Comparison of ENCODE assay signal across 16 mouse cellular contexts in genomic region chr3:107571205-107571604, GRCm38 (mm10). TPM values are rescaled to one million over a fixed set of nuclear protein-coding genes. Genes with fewer than 3 reads are reported as not detected.
DNase-seq lines count a peak whose midpoint lies in the region; ATAC-seq and TF ChIP-seq lines count a peak whose summit lies in the region.
"Had no signal": no experiment of that assay in that cellular context is flagged by ENCODE, and none has a peak within 500 bp of the region (broad histone marks: within the 10 kb centered on the region; RNA-seq: fewer than 3 reads in every experiment).

No protein-coding gene starts in this region.

- peaks cover 12% of the 10 kb centered on the region for H3K4me1 ChIP-seq in heart, postnatal 0 days (ENCODE audit: control insufficient read depth, insufficient read depth)
- peaks cover 33% of the 10 kb centered on the region for H3K4me1 ChIP-seq in heart, embryonic 10.5 days
- no peaks in the 10 kb centered on the region for H3K4me1 ChIP-seq in lung, postnatal 0 days (ENCODE audit: insufficient read depth, low read depth, low read length)
- H3K4me1 ChIP-seq: liver, embryonic 15.5 days; midbrain, embryonic 10.5 days; neural tube, embryonic 13.5 days had no signal

- ATAC-seq in heart, postnatal 0 days (ENCODE audit: insufficient read depth, low read depth): no peak
- no peak for ATAC-seq in lung, postnatal 0 days
- 0 out of 2 replicates have a peak, but pooled peaks have one; percentile 47 for ATAC-seq in megakaryocyte-erythroid progenitor cell, adult 5-6 weeks (replicated peaks; ENCODE audit: low FRiP score, low TSS enrichment, poor library complexity, severe bottlenecking)

- WGBS in heart, postnatal 0 days: 53% methylated on average over 2 of the region's 2 CpGs
- 50% methylated on average over 2 of the region's 2 CpGs for WGBS in heart, embryonic 10.5 days
- WGBS in lung, postnatal 0 days: 47% methylated on average over 2 of the region's 2 CpGs

- DNase-seq in heart, postnatal 0 days (ENCODE audit: low spot score): no peak
- no peak for DNase-seq in heart, embryonic 10.5 days (ENCODE audit: low spot score)
- no peak for DNase-seq in lung, postnatal 0 days (ENCODE audit: low spot score)
- DNase-seq in lung, postnatal 25 days (ENCODE audit: low spot score): no peak
- peak; percentile 36 for DNase-seq in MEL-GATA-1-ER (ENCODE audit: extremely low read depth, low read depth)
- no peak for DNase-seq in spleen, adult 12 weeks (ENCODE audit: low spot score)
- DNase-seq in ovary, adult 18-20 months (ENCODE audit: low spot score): no peak
- DNase-seq: adrenal gland, adult 8-10 months; heart, adult 11 months had no signal

- no peak overlapping the region for H3K4me2 ChIP-seq in heart, postnatal 0 days (ENCODE audit: low read depth, low read length)
- no peak overlapping the region for H3K4me2 ChIP-seq in lung, postnatal 0 days (replicated peaks; ENCODE audit: low read depth, low read length)
- H3K4me2 ChIP-seq: liver, embryonic 15.5 days; neural tube, embryonic 13.5 days had no signal

- H3K27ac ChIP-seq in heart, postnatal 0 days (ENCODE audit: low read depth): no peak overlapping the region
- H3K27ac ChIP-seq in heart, embryonic 10.5 days: no peak overlapping the region
- no peak overlapping the region for H3K27ac ChIP-seq in lung, postnatal 0 days (ENCODE audit: low read length)
- H3K27ac ChIP-seq: liver, embryonic 15.5 days; midbrain, embryonic 10.5 days; neural tube, embryonic 13.5 days had no signal

- no peaks in the 10 kb centered on the region for H3K36me3 ChIP-seq in heart, postnatal 0 days (replicated peaks; ENCODE audit: control insufficient read depth, insufficient read depth, low read length)
- no peaks in the 10 kb centered on the region for H3K36me3 ChIP-seq in heart, embryonic 10.5 days
- H3K36me3 ChIP-seq in lung, postnatal 0 days (ENCODE audit: insufficient read depth, low read length): no peaks in the 10 kb centered on the region
- H3K36me3 ChIP-seq: liver, embryonic 15.5 days; midbrain, embryonic 10.5 days; neural tube, embryonic 13.5 days had no signal

- no peak overlapping the region for H3K4me3 ChIP-seq in heart, postnatal 0 days (ENCODE audit: low read depth, low read length)
- H3K4me3 ChIP-seq in heart, embryonic 10.5 days: no peak overlapping the region
- H3K4me3 ChIP-seq in lung, postnatal 0 days (ENCODE audit: low read depth, low read length): no peak overlapping the region
- H3K4me3 ChIP-seq: liver, embryonic 15.5 days; midbrain, embryonic 10.5 days; neural tube, embryonic 13.5 days had no signal

- TF ChIP-seq CTCF in heart, postnatal 0 days (IDR thresholded peaks at IDR 0.05; ENCODE audit: low read depth): peak; percentile 44
- TF ChIP-seq CTCF in lung, postnatal 0 days (IDR thresholded peaks at IDR 0.05): peak; percentile 58

- H3K9me3 ChIP-seq in heart, postnatal 0 days (replicated peaks; ENCODE audit: control insufficient read depth, low read length): no peaks in the 10 kb centered on the region
- no peaks in the 10 kb centered on the region for H3K9me3 ChIP-seq in heart, embryonic 10.5 days
- no peaks in the 10 kb centered on the region for H3K9me3 ChIP-seq in lung, postnatal 0 days (ENCODE audit: low read length)
- H3K9me3 ChIP-seq: liver, embryonic 15.5 days; midbrain, embryonic 10.5 days; neural tube, embryonic 13.5 days had no signal

- no peaks in the 10 kb centered on the region for H3K27me3 ChIP-seq in heart, postnatal 0 days (ENCODE audit: control insufficient read depth, insufficient read depth, low read length)
- peaks cover 27% of the 10 kb centered on the region for H3K27me3 ChIP-seq in heart, embryonic 10.5 days (ENCODE audit: insufficient read depth, poor library complexity, severe bottlenecking)
- H3K27me3 ChIP-seq in lung, postnatal 0 days (replicated peaks; ENCODE audit: insufficient read depth, low read length): no peaks in the 10 kb centered on the region

- TF ChIP-seq EP300 in heart, postnatal 0 days (IDR thresholded peaks at IDR 0.05; ENCODE audit: low read depth): no peak
- TF ChIP-seq EP300 in lung, postnatal 0 days (IDR thresholded peaks at IDR 0.05): no peak

- no peak overlapping the region for H3K9ac ChIP-seq in heart, postnatal 0 days (replicated peaks; ENCODE audit: low read depth, low read length)
- no peak overlapping the region for H3K9ac ChIP-seq in lung, postnatal 0 days (replicated peaks; ENCODE audit: low read depth)
- H3K9ac ChIP-seq: liver, embryonic 15.5 days; neural tube, embryonic 13.5 days had no signal

RNA-seq across cellular contexts. Expression of gene Ubl4b, which starts 16.3 kb away (rescaled TPM):
- not detected in 2 replicates for total RNA-seq in heart, postnatal 0 days (2014; rRNA removed; ENCODE audit: low replicate concordance)
- not detected in 2 replicates for polyA plus RNA-seq in heart, postnatal 0 days (2015; fragmentation: Nextera tagmentation; extraction: Ambion mirVana)
- 0.15 TPM in 1 of 2 replicates, not detected in the other for polyA plus RNA-seq in heart, embryonic 10.5 days (2016; fragmentation: Nextera tagmentation; extraction: Ambion mirVana)
- polyA plus RNA-seq in lung, postnatal 0 days (2015; fragmentation: Nextera tagmentation; extraction: Ambion mirVana): not detected in 2 replicates
- total RNA-seq in megakaryocyte-erythroid progenitor cell, adult 5-6 weeks (2014; fragmentation: Nextera tagmentation): not detected in 2 replicates
- total RNA-seq in megakaryocyte-erythroid progenitor cell, adult 5-6 weeks (2017): not detected in 2 replicates
- total RNA-seq: adrenal gland, adult 8-10 months; ES-E14 had no signal
- polyA plus RNA-seq: hindbrain, embryonic 11.5 days; liver, embryonic 15.5 days; midbrain, embryonic 10.5 days; neural tube, embryonic 13.5 days had no signal

RNA-seq across cellular contexts. Expression of gene Alx3, which starts 23.6 kb away (rescaled TPM):
- total RNA-seq in heart, postnatal 0 days (2014; rRNA removed; ENCODE audit: low replicate concordance): not detected in 2 replicates
- polyA plus RNA-seq in heart, postnatal 0 days (2015; fragmentation: Nextera tagmentation; extraction: Ambion mirVana): not detected in 2 replicates
- 2.3 and 13.0 TPM in 2 replicates for polyA plus RNA-seq in heart, embryonic 10.5 days (2016; fragmentation: Nextera tagmentation; extraction: Ambion mirVana)
- not detected in 2 replicates for polyA plus RNA-seq in lung, postnatal 0 days (2015; fragmentation: Nextera tagmentation; extraction: Ambion mirVana)
- total RNA-seq in megakaryocyte-erythroid progenitor cell, adult 5-6 weeks (2014; fragmentation: Nextera tagmentation): not detected in 2 replicates
- total RNA-seq in megakaryocyte-erythroid progenitor cell, adult 5-6 weeks (2017): not detected in 2 replicates
- total RNA-seq: adrenal gland, adult 8-10 months had no signal
- polyA plus RNA-seq: neural tube, embryonic 13.5 days had no signal

RNA-seq across cellular contexts. Expression of gene Slc6a17, which starts 53.4 kb away (rescaled TPM):
- total RNA-seq in heart, postnatal 0 days (2014; rRNA removed; ENCODE audit: low replicate concordance): 9.7 and 22.3 TPM in 2 replicates
- polyA plus RNA-seq in heart, postnatal 0 days (2015; fragmentation: Nextera tagmentation; extraction: Ambion mirVana): 2.4 and 3.1 TPM in 2 replicates
- 3.0 and 3.8 TPM in 2 replicates for polyA plus RNA-seq in heart, embryonic 10.5 days (2016; fragmentation: Nextera tagmentation; extraction: Ambion mirVana)
- polyA plus RNA-seq in lung, postnatal 0 days (2015; fragmentation: Nextera tagmentation; extraction: Ambion mirVana): 0.38 and 0.84 TPM in 2 replicates
- total RNA-seq in megakaryocyte-erythroid progenitor cell, adult 5-6 weeks (2014; fragmentation: Nextera tagmentation): not detected in 2 replicates
- total RNA-seq in megakaryocyte-erythroid progenitor cell, adult 5-6 weeks (2017): not detected in 2 replicates

RNA-seq across cellular contexts. Expression of gene Gm10961, which starts 59.9 kb away (rescaled TPM):
- total RNA-seq in heart, postnatal 0 days (2014; rRNA removed; ENCODE audit: low replicate concordance): not detected in 2 replicates
- not detected in 2 replicates for polyA plus RNA-seq in heart, postnatal 0 days (2015; fragmentation: Nextera tagmentation; extraction: Ambion mirVana)
- not detected in 2 replicates for polyA plus RNA-seq in heart, embryonic 10.5 days (2016; fragmentation: Nextera tagmentation; extraction: Ambion mirVana)
- polyA plus RNA-seq in lung, postnatal 0 days (2015; fragmentation: Nextera tagmentation; extraction: Ambion mirVana): not detected in 2 replicates
- not detected in 2 replicates for total RNA-seq in megakaryocyte-erythroid progenitor cell, adult 5-6 weeks (2014; fragmentation: Nextera tagmentation)
- total RNA-seq in megakaryocyte-erythroid progenitor cell, adult 5-6 weeks (2017): not detected in 2 replicates
- total RNA-seq: adrenal gland, adult 8-10 months; ES-E14; left cerebral cortex, adult 8-10 months had no signal
- polyA plus RNA-seq: hindbrain, embryonic 11.5 days; liver, embryonic 15.5 days; midbrain, embryonic 10.5 days; neural tube, embryonic 13.5 days had no signal
